Mouse (Mus musculus) CD8-positive naive resting alpha-beta T cell, adult 2 months (primary cell): ENCODE results near the gene Fabp7.
A peak's percentile ranks its signal among the peaks of the same experiment; 100 is the strongest.

Experiments used
- DNase-seq, 2 experiments: peaks; one replicate each; pipeline ENCODE4 v3.0.0; 2022; ENCODE audit warnings: low read depth in 2 of 2, low spot score in 2 of 2

The Fabp7 gene

GRCm38 (mm10) chr10:57784876-57785150 lies at the start of gene Fabp7:
Gene Fabp7, plus strand, starts transcription at chr10:57784881.
- DNase-seq, result no peak

GRCm38 (mm10) chr10:57740733-57741132 lies 43.9 kb upstream of the Fabp7 start:
- no peak for DNase-seq

GRCm38 (mm10) chr10:57741351-57741750 lies 43.3 kb upstream of the Fabp7 start:
- no peak for DNase-seq

GRCm38 (mm10) chr10:57743045-57743444 lies 41.6 kb upstream of the Fabp7 start:
- DNase-seq, result no peak

- DNase-seq, result peak; percentile 39 to 62
Measured at GRCm38 (mm10) chr10:57743606-57744016, 41.1 kb upstream of the Fabp7 start.

GRCm38 (mm10) chr10:57744128-57744765 lies 40.4 kb upstream of the Fabp7 start:
- DNase-seq, result no peak

- no peak for DNase-seq
Measured at GRCm38 (mm10) chr10:57745452-57745851, 39.2 kb upstream of the Fabp7 start.

GRCm38 (mm10) chr10:57747127-57747526 lies 37.6 kb upstream of the Fabp7 start:
- DNase-seq, result no peak

- DNase-seq, result peak; percentile 37 to 56
Measured at GRCm38 (mm10) chr10:57753343-57753742, 31.3 kb upstream of the Fabp7 start.

- no peak for DNase-seq
Measured at GRCm38 (mm10) chr10:57755201-57755736, 29.4 kb upstream of the Fabp7 start.

- DNase-seq, result no peak
Measured at GRCm38 (mm10) chr10:57758999-57759398, 25.7 kb upstream of the Fabp7 start.

- no peak for DNase-seq
Measured at GRCm38 (mm10) chr10:57760694-57761093, 24.0 kb upstream of the Fabp7 start.

- no peak for DNase-seq
Measured at GRCm38 (mm10) chr10:57763044-57763443, 21.6 kb upstream of the Fabp7 start.

GRCm38 (mm10) chr10:57783289-57784130 lies 1.2 kb upstream of the Fabp7 start:
- no peak for DNase-seq

GRCm38 (mm10) chr10:57784131-57784875 lies 378 bp upstream of the Fabp7 start:
- DNase-seq, result no peak

- DNase-seq, result no peak
Measured at GRCm38 (mm10) chr10:57785552-57785951, 871 bp downstream of the Fabp7 start.

GRCm38 (mm10) chr10:57792957-57793356 lies 8.3 kb downstream of the Fabp7 start:
- no peak for DNase-seq

GRCm38 (mm10) chr10:57794018-57794417 lies 9.3 kb downstream of the Fabp7 start, which contains the start of gene Smpdl3a:
Gene Smpdl3a, plus strand, starts transcription at chr10:57794335.
- no peak for DNase-seq

- DNase-seq, result peak; percentile 42 to 43
Measured at GRCm38 (mm10) chr10:57794491-57795461, 10.1 kb downstream of the Fabp7 start.

- DNase-seq, result peak in 1 of 2 experiments; percentile 13
Measured at GRCm38 (mm10) chr10:57795542-57795941, 10.9 kb downstream of the Fabp7 start.
